Mouse (Mus musculus): ENCODE data around the gene Tex46. TPM values are rescaled to one million over a fixed set of nuclear protein-coding genes. Genes with fewer than 3 reads are reported as not detected.
A peak's percentile ranks its signal among the peaks of the same experiment; 100 is the strongest.

The Tex46 gene
- total RNA-seq (2014; fragmentation: Nextera tagmentation) (not detected in 2 replicates), total RNA-seq (2017) (not detected in 2 replicates)

- ATAC-seq (replicated peaks; ENCODE audit: low FRiP score, low TSS enrichment, poor library complexity, severe bottlenecking) = no peak
Measured at GRCm38 (mm10) chr4:136610387-136610856, at the start of gene Tex46. Tex46 (plus strand) TSS chr4:136610437.

GRCm38 (mm10) chr4:136562755-136563154 lies 47.5 kb upstream of the Tex46 start:
- no peak for ATAC-seq (replicated peaks; ENCODE audit: low FRiP score, low TSS enrichment, poor library complexity, severe bottlenecking)

- peak; percentile 61; the same call in 1 of the 2 replicates for ATAC-seq (replicated peaks; ENCODE audit: low FRiP score, low TSS enrichment, poor library complexity, severe bottlenecking)
Measured at GRCm38 (mm10) chr4:136568629-136569028, 41.6 kb upstream of the Tex46 start.

GRCm38 (mm10) chr4:136569998-136570397 lies 40.2 kb upstream of the Tex46 start:
- ATAC-seq (replicated peaks; ENCODE audit: low FRiP score, low TSS enrichment, poor library complexity, severe bottlenecking) = no peak

- no peak for ATAC-seq (replicated peaks; ENCODE audit: low FRiP score, low TSS enrichment, poor library complexity, severe bottlenecking)
Measured at GRCm38 (mm10) chr4:136581885-136582284, 28.4 kb upstream of the Tex46 start.

- ATAC-seq (replicated peaks; ENCODE audit: low FRiP score, low TSS enrichment, poor library complexity, severe bottlenecking) = peak; percentile 42; the same call in 1 of the 2 replicates
Measured at GRCm38 (mm10) chr4:136587221-136587827, 22.9 kb upstream of the Tex46 start.

GRCm38 (mm10) chr4:136588003-136588402 lies 22.2 kb upstream of the Tex46 start:
- ATAC-seq (replicated peaks; ENCODE audit: low FRiP score, low TSS enrichment, poor library complexity, severe bottlenecking) = peak; percentile 86

- ATAC-seq (replicated peaks; ENCODE audit: low FRiP score, low TSS enrichment, poor library complexity, severe bottlenecking) = peak; percentile 41; the same call in 1 of the 2 replicates
Measured at GRCm38 (mm10) chr4:136592111-136592510, 18.1 kb upstream of the Tex46 start.

GRCm38 (mm10) chr4:136594006-136594405 lies 16.2 kb upstream of the Tex46 start:
- no peak for ATAC-seq (replicated peaks; ENCODE audit: low FRiP score, low TSS enrichment, poor library complexity, severe bottlenecking)

- ATAC-seq (replicated peaks; ENCODE audit: low FRiP score, low TSS enrichment, poor library complexity, severe bottlenecking) = no peak
Measured at GRCm38 (mm10) chr4:136595221-136595620, 15.0 kb upstream of the Tex46 start.

GRCm38 (mm10) chr4:136598268-136598876 lies 11.9 kb upstream of the Tex46 start:
- no peak for ATAC-seq (replicated peaks; ENCODE audit: low FRiP score, low TSS enrichment, poor library complexity, severe bottlenecking)

- no peak for ATAC-seq (replicated peaks; ENCODE audit: low FRiP score, low TSS enrichment, poor library complexity, severe bottlenecking)
Measured at GRCm38 (mm10) chr4:136599869-136600268, 10.4 kb upstream of the Tex46 start.

- no peak for ATAC-seq (replicated peaks; ENCODE audit: low FRiP score, low TSS enrichment, poor library complexity, severe bottlenecking)
Measured at GRCm38 (mm10) chr4:136600536-136600935, 9.7 kb upstream of the Tex46 start.

- peak; percentile 40 for ATAC-seq (replicated peaks; ENCODE audit: low FRiP score, low TSS enrichment, poor library complexity, severe bottlenecking)
Measured at GRCm38 (mm10) chr4:136601476-136601875, 8.8 kb upstream of the Tex46 start.

- ATAC-seq (replicated peaks; ENCODE audit: low FRiP score, low TSS enrichment, poor library complexity, severe bottlenecking) = 0 out of 2 replicates have a peak, but pooled peaks have one; percentile 17
Measured at GRCm38 (mm10) chr4:136602018-136602554, 8.2 kb upstream of the Tex46 start.

GRCm38 (mm10) chr4:136602568-136602967 lies 7.7 kb upstream of the Tex46 start, which contains the start of gene Kdm1a:
Kdm1a (minus strand) TSS chr4:136602723.
- peak; percentile 89 for ATAC-seq (replicated peaks; ENCODE audit: low FRiP score, low TSS enrichment, poor library complexity, severe bottlenecking)

- no peak for ATAC-seq (replicated peaks; ENCODE audit: low FRiP score, low TSS enrichment, poor library complexity, severe bottlenecking)
Measured at GRCm38 (mm10) chr4:136605756-136606485, 4.3 kb upstream of the Tex46 start.

- ATAC-seq (replicated peaks; ENCODE audit: low FRiP score, low TSS enrichment, poor library complexity, severe bottlenecking) = no peak
Measured at GRCm38 (mm10) chr4:136613657-136614056, 3.4 kb downstream of the Tex46 start.

- peak; percentile 50; the same call in 1 of the 2 replicates for ATAC-seq (replicated peaks; ENCODE audit: low FRiP score, low TSS enrichment, poor library complexity, severe bottlenecking)
Measured at GRCm38 (mm10) chr4:136621336-136621735, 11.1 kb downstream of the Tex46 start.

GRCm38 (mm10) chr4:136621956-136622355 lies 11.7 kb downstream of the Tex46 start:
- no peak for ATAC-seq (replicated peaks; ENCODE audit: low FRiP score, low TSS enrichment, poor library complexity, severe bottlenecking)
